Mouse (Mus musculus) heart, postnatal 10 days (tissue): ENCODE measurements at regions not wholly inside any gene's neighbourhood (a gene's known extent, or its start where the extent isn't known, plus 50 kb on each side); places are given as distances from the start of the nearest gene placed in this dataset.
A peak's percentile ranks its signal among the peaks of the same experiment; 100 is the strongest.

Experiments used
- DNase-seq, 2 experiments: peaks; one replicate each; pipeline ENCODE4 v3.0.0; 2021
- intact Hi-C: fragments of 180-260 bp; cut with DNase I; formaldehyde crosslinking; loops from one replicate; pipeline ENCODE4 v1.15.1; 2025

GRCm38 (mm10) chr1:90668787-90669186 lies 66.0 kb downstream of the Cops8 start:
- intact Hi-C loops = no loop called here
- DNase-seq = no peak

- DNase-seq = no peak
- intact Hi-C loops = no loop called here
Observed at GRCm38 (mm10) chr1:90669237-90669636, 66.5 kb downstream of the Cops8 start.

- intact Hi-C loops = no loop called here
- DNase-seq = no peak
Observed at GRCm38 (mm10) chr1:90670346-90670745, 67.6 kb downstream of the Cops8 start.

- no peak for DNase-seq
- intact Hi-C loops = no loop called here
Observed at GRCm38 (mm10) chr1:90673751-90674150, 71.0 kb downstream of the Cops8 start.

GRCm38 (mm10) chr1:90676192-90677006 lies 73.6 kb downstream of the Cops8 start:
- intact Hi-C loops = no loop called here
- DNase-seq = peak; percentile 73 to 81

- no peak for DNase-seq
- intact Hi-C loops = no loop called here
Observed at GRCm38 (mm10) chr1:90677188-90677587, 74.4 kb downstream of the Cops8 start.

- DNase-seq = no peak
- intact Hi-C loops = no loop called here
Observed at GRCm38 (mm10) chr1:90677651-90678201, 74.9 kb downstream of the Cops8 start.

GRCm38 (mm10) chr1:90678416-90678815 lies 75.6 kb downstream of the Cops8 start:
- no peak for DNase-seq
- intact Hi-C loops = no loop called here

GRCm38 (mm10) chr1:90688086-90688485 lies 85.3 kb downstream of the Cops8 start:
- intact Hi-C loops = no loop called here
- DNase-seq = no peak

- intact Hi-C loops = no loop called here
Observed at GRCm38 (mm10) chr1:90690591-90691116, 87.9 kb downstream of the Cops8 start.

GRCm38 (mm10) chr1:90691157-90691594 lies 88.4 kb downstream of the Cops8 start:
- intact Hi-C loops = no loop called here
- peak; percentile 56 to 65 for DNase-seq

More at GRCm38 (mm10) chr1:90690591-90691116, 87.9 kb downstream of the Cops8 start:
- peak; percentile 66 to 71 for DNase-seq

GRCm38 (mm10) chr1:90692851-90693250 lies 90.1 kb downstream of the Cops8 start:
- DNase-seq = no peak
- intact Hi-C loops = no loop called here

GRCm38 (mm10) chr1:90694761-90695160 lies 92.0 kb downstream of the Cops8 start:
- intact Hi-C loops = no loop called here

GRCm38 (mm10) chr1:90695166-90695749 lies 92.5 kb downstream of the Cops8 start:
- DNase-seq = no peak
- intact Hi-C loops = no loop called here

More at GRCm38 (mm10) chr1:90694761-90695160, 92.0 kb downstream of the Cops8 start:
- DNase-seq = no peak

GRCm38 (mm10) chr1:90696000-90696399 lies 93.2 kb downstream of the Cops8 start:
- peak in 1 of 2 experiments; percentile 23 for DNase-seq
- intact Hi-C loops = no loop called here

- intact Hi-C loops = no loop called here
- no peak for DNase-seq
Observed at GRCm38 (mm10) chr1:90697056-90697596, 94.3 kb downstream of the Cops8 start.

- intact Hi-C loops = no loop called here
- DNase-seq = no peak
Observed at GRCm38 (mm10) chr1:90698618-90699017, 95.8 kb downstream of the Cops8 start.

GRCm38 (mm10) chr1:90701756-90702155 lies 99.0 kb downstream of the Cops8 start:
- intact Hi-C loops = no loop called here
- no peak for DNase-seq

- no peak for DNase-seq
- intact Hi-C loops = no loop called here
Observed at GRCm38 (mm10) chr1:90706391-90706790, 103.6 kb downstream of the Cops8 start.

- no peak for DNase-seq
- intact Hi-C loops = no loop called here
Observed at GRCm38 (mm10) chr1:90709761-90710160, 107.0 kb downstream of the Cops8 start.

GRCm38 (mm10) chr1:90710566-90710965 lies 107.8 kb downstream of the Cops8 start:
- intact Hi-C loops = no loop called here
- peak; percentile 36 to 43 for DNase-seq
